Comparison of ENCODE assay signal across 27 mouse cellular contexts in the genomic region with DNA sequence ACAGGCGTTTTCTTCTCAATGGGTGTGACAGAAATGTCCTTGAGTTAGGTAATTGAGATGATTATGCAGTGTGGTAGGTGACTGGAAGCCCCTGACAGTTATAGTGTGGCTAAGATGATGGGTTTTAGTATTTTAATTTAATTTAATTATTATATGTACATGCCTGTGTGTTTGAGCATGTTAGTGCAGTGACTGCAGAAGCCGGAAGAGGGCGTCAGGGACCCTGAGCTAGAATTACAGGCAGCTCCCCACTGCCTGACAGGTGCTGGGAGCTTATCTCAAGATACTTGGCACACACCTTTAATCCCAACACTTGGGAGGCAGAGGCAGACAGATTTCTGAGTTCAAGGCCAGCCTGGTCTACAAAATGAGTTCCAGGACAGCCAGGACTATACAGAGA. TPM values are rescaled to one million over a fixed set of nuclear protein-coding genes. Genes with fewer than 3 reads are reported as not detected.
DNase-seq lines count a peak whose midpoint lies in the region; ATAC-seq and TF ChIP-seq lines count a peak whose summit lies in the region.
"Had no signal": no experiment of that assay in that cellular context is flagged by ENCODE, and none has a peak within 500 bp of the region (broad histone marks: within the 10 kb centered on the region; RNA-seq: fewer than 3 reads in every experiment).

No protein-coding gene starts in this region.

- H3K27me3 ChIP-seq in ES-Bruce4 (ENCODE audit: control insufficient read depth, insufficient read depth, low read length, poor library complexity, severe bottlenecking), result no peaks in the 10 kb centered on the region
- H3K27me3 ChIP-seq in kidney, adult 2 months (replicated peaks; ENCODE audit: control insufficient read depth, insufficient read depth, low read length), result no peaks in the 10 kb centered on the region
- H3K27me3 ChIP-seq in forebrain, postnatal 0 days (ENCODE audit: insufficient read depth, low read length), result no peaks in the 10 kb centered on the region
- H3K27me3 ChIP-seq: embryonic facial prominence, embryonic 12.5 days; forebrain, embryonic 13.5 days; forebrain, embryonic 15.5 days had no signal

- H3K4me2 ChIP-seq in forebrain, postnatal 0 days (ENCODE audit: low read depth), result no peak overlapping the region
- H3K4me2 ChIP-seq: embryonic facial prominence, embryonic 12.5 days; forebrain, embryonic 13.5 days; forebrain, embryonic 15.5 days had no signal

- H3K4me1 ChIP-seq in ES-Bruce4 (ENCODE audit: control insufficient read depth, insufficient read depth, low read length) (no peaks in the 10 kb centered on the region), ES-E14 (ENCODE audit: control insufficient read depth in 2 of 2, insufficient read depth in 2 of 2, low read length in 2 of 2, poor library complexity in 1 of 2) (no peaks in the 10 kb centered on the region; a peak in 1 of 4 replicates)
- no peaks in the 10 kb centered on the region for H3K4me1 ChIP-seq in kidney, adult 2 months (ENCODE audit: control insufficient read depth, insufficient read depth, low read length)
- H3K4me1 ChIP-seq in forebrain, postnatal 0 days (ENCODE audit: insufficient read depth), result no peaks in the 10 kb centered on the region
- H3K4me1 ChIP-seq: embryonic facial prominence, embryonic 12.5 days; forebrain, embryonic 13.5 days; forebrain, embryonic 15.5 days had no signal

- TF ChIP-seq POLR2A in ES-Bruce4 (IDR thresholded peaks at IDR 0.05; ENCODE audit: insufficient read depth, low read length), result no peak
- TF ChIP-seq POLR2A in kidney, adult 2 months (IDR thresholded peaks at IDR 0.05; ENCODE audit: low read depth, low read length), result no peak

- peak overlapping the region; percentile 77 for H3K9ac ChIP-seq in ES-Bruce4 (ENCODE audit: low read depth, poor library complexity, severe bottlenecking)
- no peak overlapping the region for H3K9ac ChIP-seq in ES-E14 (ENCODE audit: insufficient read depth, low read depth, low read length, poor library complexity, severe bottlenecking)
- H3K9ac ChIP-seq in forebrain, postnatal 0 days, result no peak overlapping the region
- H3K9ac ChIP-seq: embryonic facial prominence, embryonic 12.5 days; forebrain, embryonic 13.5 days; forebrain, embryonic 15.5 days had no signal

- H3K9me3 ChIP-seq in ES-Bruce4 (replicated peaks; ENCODE audit: control insufficient read depth, insufficient read depth, low read length, poor library complexity, severe bottlenecking), result no peaks in the 10 kb centered on the region
- H3K9me3 ChIP-seq in ES-E14 (ENCODE audit: control insufficient read depth, insufficient read depth, low read depth, low read length), result no peaks in the 10 kb centered on the region
- no peaks in the 10 kb centered on the region for H3K9me3 ChIP-seq in forebrain, postnatal 0 days (ENCODE audit: low read length)
- H3K9me3 ChIP-seq: embryonic facial prominence, embryonic 10.5 days; embryonic facial prominence, embryonic 12.5 days; forebrain, embryonic 13.5 days; forebrain, embryonic 15.5 days had no signal

- H3K27ac ChIP-seq in ES-Bruce4 (ENCODE audit: insufficient read depth, low read length) (no peak overlapping the region), ES-E14 (ENCODE audit: insufficient read depth, low read depth, low read length, poor library complexity, severe bottlenecking) (no peak overlapping the region)
- H3K27ac ChIP-seq in kidney, adult 2 months (ENCODE audit: insufficient read depth, low read depth, low read length), result no peak overlapping the region
- H3K27ac ChIP-seq in forebrain, postnatal 0 days (ENCODE audit: low read depth, low read length), result no peak overlapping the region
- H3K27ac ChIP-seq: embryonic facial prominence, embryonic 12.5 days; forebrain, embryonic 13.5 days; forebrain, embryonic 15.5 days had no signal

- DNase-seq in A20 (ENCODE audit: low read depth, low spot score) (peak; percentile 45), ES-E14 (ENCODE audit: low read depth, low spot score) (no peak), R1 (ENCODE audit: low read depth, low spot score) (peak; percentile 74)
- DNase-seq in kidney, adult 11 months, result no peak
- DNase-seq in kidney, adult 2 months, result no peak
- DNase-seq in retina, embryonic 14.5 days (ENCODE audit: low spot score), result no peak
- DNase-seq in forebrain, postnatal 0 days, result no peak
- DNase-seq: adrenal gland, adult 2 months; adrenal gland, postnatal 10 days; adrenal gland, postnatal 25 days; cerebellum, adult 11 months; cerebellum, adult 18-20 months; cerebellum, adult 8-10 months; cerebellum, adult 9-11 months; cerebellum, postnatal 14 days; cerebellum, postnatal 36 days had no signal

- 92% methylated on average over 3 of the region's 3 CpGs for WGBS in kidney, adult 2 months
- 94% methylated on average over 3 of the region's 3 CpGs for WGBS in forebrain, postnatal 0 days

- in situ Hi-C loops in ES-E14 (cut with MboI; ENCODE audit: low sequenced_read_pairs in 2 of 2, unreplicated experiment in 2 of 2), result no loop called here

- ATAC-seq in forebrain, postnatal 0 days, result no peak
- ATAC-seq: forebrain, embryonic 13.5 days; forebrain, embryonic 15.5 days had no signal

- TF ChIP-seq CTCF in ES-Bruce4 (IDR thresholded peaks at IDR 0.05; ENCODE audit: low read depth, low read length), result peak; percentile 67
- no peak for TF ChIP-seq CTCF in kidney, adult 2 months (conservative IDR thresholded peaks at IDR 0.05; ENCODE audit: insufficient read depth, insufficient read length, low read depth, low read length)
- no peak for TF ChIP-seq CTCF in forebrain, postnatal 0 days (IDR thresholded peaks at IDR 0.05; ENCODE audit: low read depth)

- no peak overlapping the region for H3K4me3 ChIP-seq in ES-Bruce4 (ENCODE audit: low read depth, low read length)
- H3K4me3 ChIP-seq in ES-E14 (ENCODE audit: insufficient read depth in 1 of 2, low read depth in 1 of 2, low read length in 2 of 2, poor library complexity in 1 of 2, severe bottlenecking in 1 of 2), result peak overlapping the region; percentile 60 to 66; a peak in 3 of 4 replicates
- H3K4me3 ChIP-seq in kidney, adult 2 months (ENCODE audit: insufficient read depth, low read depth, low read length), result no peak overlapping the region
- H3K4me3 ChIP-seq in forebrain, postnatal 0 days (ENCODE audit: low read depth, low read length), result no peak overlapping the region
- H3K4me3 ChIP-seq: embryonic facial prominence, embryonic 10.5 days; embryonic facial prominence, embryonic 12.5 days; forebrain, embryonic 13.5 days; forebrain, embryonic 15.5 days had no signal

- no peak for TF ChIP-seq EP300 in ES-Bruce4 (IDR thresholded peaks at IDR 0.05; ENCODE audit: insufficient read depth, low read depth, low read length)

- H3K36me3 ChIP-seq in ES-Bruce4 (ENCODE audit: control insufficient read depth, insufficient read depth, low read length, poor library complexity, severe bottlenecking) (no peaks in the 10 kb centered on the region), ES-E14 (ENCODE audit: control insufficient read depth, insufficient read depth, low read length, poor library complexity, severe bottlenecking) (peaks cover 5% of the 10 kb centered on the region)
- no peaks in the 10 kb centered on the region for H3K36me3 ChIP-seq in kidney, adult 2 months (ENCODE audit: control insufficient read depth, insufficient read depth, low read length)
- H3K36me3 ChIP-seq in forebrain, postnatal 0 days (ENCODE audit: insufficient read depth), result no peaks in the 10 kb centered on the region
- H3K36me3 ChIP-seq: embryonic facial prominence, embryonic 10.5 days; embryonic facial prominence, embryonic 12.5 days; forebrain, embryonic 15.5 days had no signal

TF ChIP-seq in ES-E14, 5 proteins besides CTCF, POLR2A, EP300 and RAD21:
- TF ChIP-seq ZC3H11A (IDR thresholded peaks at IDR 0.05; ENCODE audit: borderline replicate concordance, low read depth, low read length), result 0 out of 2 replicates have a peak, but pooled peaks have one; percentile 9
- TF ChIP-seq ZNF384 (IDR thresholded peaks at IDR 0.05; ENCODE audit: low read depth, low read length), result no peak

RNA-seq across cellular contexts. Expression of a gene that starts 33.3 kb away (rescaled TPM):
- polyA plus RNA-seq in ES-Bruce4 (2011; ENCODE audit: insufficient read depth, insufficient read length, low read depth, missing spikeins), result 3.9 and 5.6 TPM in 2 replicates
- 11.2 and 23.5 TPM in 2 replicates for total RNA-seq in ES-E14 (2012; rRNA removed)
- not detected in 2 replicates for polyA plus RNA-seq in kidney, adult 2 months (2012; rRNA removed)
- total RNA-seq in forebrain, postnatal 0 days (2014; rRNA removed), result 0.52 TPM in 1 of 2 replicates, not detected in the other
- polyA plus RNA-seq in forebrain, postnatal 0 days (2015; fragmentation: Nextera tagmentation; extraction: Ambion mirVana), result not detected in 2 replicates
- total RNA-seq: adrenal gland, adult 2 months; adrenal gland, postnatal 25 days; common myeloid progenitor, adult 5-6 weeks had no signal
- polyA plus RNA-seq: adrenal gland, adult 2 months; brain, embryonic 14.5 days; C2C12; forebrain, embryonic 11.5 days; forebrain, embryonic 13.5 days; forebrain, embryonic 15.5 days; frontal cortex, adult 2 months had no signal

RNA-seq across cellular contexts. Expression of a gene that starts 36.1 kb away (rescaled TPM):
- 0.67 and 2.3 TPM in 2 replicates for polyA plus RNA-seq in ES-Bruce4 (2011; ENCODE audit: insufficient read depth, insufficient read length, low read depth, missing spikeins)
- 0.36 and 0.74 TPM in 2 replicates for total RNA-seq in ES-E14 (2012; rRNA removed)
- polyA plus RNA-seq in kidney, adult 2 months (2012; rRNA removed), result 0.22 and 0.26 TPM in 2 replicates
- not detected in 2 replicates for total RNA-seq in forebrain, postnatal 0 days (2014; rRNA removed)
- polyA plus RNA-seq in forebrain, postnatal 0 days (2015; fragmentation: Nextera tagmentation; extraction: Ambion mirVana), result not detected in 2 replicates
- total RNA-seq: adrenal gland, postnatal 10 days; gastrocnemius, adult 18-20 months had no signal
- polyA plus RNA-seq: C2C12; embryonic facial prominence, embryonic 10.5 days; embryonic facial prominence, embryonic 12.5 days; forebrain, embryonic 13.5 days; frontal cortex, adult 2 months had no signal

Comparison
In these comparisons a context has a peak if more than half of its experiments do, and no peak if none do; other contexts are left out.
1. DNase-seq: peak in A20 (single experiment) and R1 (single experiment); none in ES-E14 (single experiment), kidney, adult 11 months (single experiment), kidney, adult 2 months (single experiment), retina, embryonic 14.5 days (single experiment) and forebrain, postnatal 0 days (single experiment).
2. H3K4me3 ChIP-seq: peak in ES-E14 (2 of 2); none in ES-Bruce4 (single experiment), kidney, adult 2 months (single experiment) and forebrain, postnatal 0 days (single experiment).